Mouse (Mus musculus): ENCODE results near the gene Calm2. TPM values are rescaled to one million over a fixed set of nuclear protein-coding genes. Genes with fewer than 3 reads are reported as not detected.

Gene Calm2
- polyA plus RNA-seq, 1 experiment from 2014 or later = 1,089 TPM

DNA sequence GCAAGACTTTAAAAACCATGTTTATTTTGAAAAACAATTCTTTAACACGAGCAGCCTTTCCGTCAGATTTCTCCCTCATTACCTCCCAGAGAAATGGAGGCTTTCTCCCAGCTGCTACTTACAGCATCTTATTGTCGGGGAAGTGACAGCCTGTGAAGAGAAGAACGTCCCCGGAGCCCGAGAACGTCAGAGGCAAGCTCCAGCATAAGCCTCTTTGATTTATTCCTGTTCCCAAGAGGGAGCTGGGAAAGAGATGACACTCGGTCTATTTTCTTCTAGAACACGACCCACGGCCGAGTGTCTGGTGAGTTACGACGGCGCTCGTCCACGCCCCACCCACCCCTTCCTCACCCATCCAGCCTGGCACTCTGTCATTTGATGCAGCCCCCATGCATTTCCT, 30.9 kb upstream of the Calm2 start:
- H3K4me2 ChIP-seq (ENCODE audit: low read depth, severe bottlenecking) = no peak overlapping the region
- 63% methylated on average over 16 of the region's 16 CpGs for WGBS
- no peaks in the 10 kb centered on the region for H3K9me3 ChIP-seq (ENCODE audit: control insufficient read depth, low read length)
- H3K27me3 ChIP-seq (ENCODE audit: control insufficient read depth, insufficient read depth, low read length) = peaks cover 10% of the 10 kb centered on the region
- H3K4me1 ChIP-seq (ENCODE audit: control insufficient read depth, insufficient read depth, low read length) = peaks cover 5% of the 10 kb centered on the region
- H3K36me3 ChIP-seq (ENCODE audit: control insufficient read depth, insufficient read depth, low read length) = no peaks in the 10 kb centered on the region
- H3K9ac ChIP-seq (ENCODE audit: low read length) = no peak overlapping the region
- no peak for DNase-seq (ENCODE audit: low spot score)
- ATAC-seq (ENCODE audit: insufficient number of reproducible peaks, low FRiP score, low TSS enrichment, low read depth) = no peak
- H3K27ac ChIP-seq (replicated peaks; ENCODE audit: low read depth, low read length) = no peak overlapping the region
- H3K4me3 ChIP-seq (ENCODE audit: low read depth, low read length) = no peak overlapping the region

- peaks cover 10% of the 10 kb centered on the region for H3K27me3 ChIP-seq (ENCODE audit: control insufficient read depth, insufficient read depth, low read length)
- WGBS = 65% methylated on average over 8 of the region's 8 CpGs
- no peak overlapping the region for H3K4me3 ChIP-seq (ENCODE audit: low read depth, low read length)
- no peak overlapping the region for H3K4me2 ChIP-seq (ENCODE audit: low read depth, severe bottlenecking)
- ATAC-seq (ENCODE audit: insufficient number of reproducible peaks, low FRiP score, low TSS enrichment, low read depth) = no peak
- no peak overlapping the region for H3K27ac ChIP-seq (replicated peaks; ENCODE audit: low read depth, low read length)
- no peaks in the 10 kb centered on the region for H3K36me3 ChIP-seq (ENCODE audit: control insufficient read depth, insufficient read depth, low read length)
- peaks cover 5% of the 10 kb centered on the region for H3K4me1 ChIP-seq (ENCODE audit: control insufficient read depth, insufficient read depth, low read length)
- DNase-seq (ENCODE audit: low spot score) = no peak
- H3K9ac ChIP-seq (ENCODE audit: low read length) = no peak overlapping the region
- no peaks in the 10 kb centered on the region for H3K9me3 ChIP-seq (ENCODE audit: control insufficient read depth, low read length)
Observed at GRCm38 (mm10) chr17:87475356-87475755, 28.6 kb upstream of the Calm2 start.

- no peak for DNase-seq (ENCODE audit: low spot score)
- no peak overlapping the region for H3K27ac ChIP-seq (replicated peaks; ENCODE audit: low read depth, low read length)
- WGBS = under 1% methylated on average over 7 of the region's 7 CpGs
Observed at GRCm38 (mm10) chr17:87474501-87474795, 27.7 kb upstream of the Calm2 start.

GRCm38 (mm10) chr17:87473736-87474500, 27.2 kb upstream of the Calm2 start:
- H3K27me3 ChIP-seq (ENCODE audit: control insufficient read depth, insufficient read depth, low read length) = peaks cover 10% of the 10 kb centered on the region
- no peak overlapping the region for H3K27ac ChIP-seq (replicated peaks; ENCODE audit: low read depth, low read length)
- peaks cover 5% of the 10 kb centered on the region for H3K4me1 ChIP-seq (ENCODE audit: control insufficient read depth, insufficient read depth, low read length)
- H3K36me3 ChIP-seq (ENCODE audit: control insufficient read depth, insufficient read depth, low read length) = no peaks in the 10 kb centered on the region
- peak overlapping the region; percentile 24 for H3K4me3 ChIP-seq (ENCODE audit: low read depth, low read length)
- 0 out of 2 replicates have a peak overlapping the region, but pooled peaks have one; percentile 18 for H3K9ac ChIP-seq (ENCODE audit: low read length)
- ATAC-seq (ENCODE audit: insufficient number of reproducible peaks, low FRiP score, low TSS enrichment, low read depth) = peak; percentile 65
- H3K4me2 ChIP-seq (ENCODE audit: low read depth, severe bottlenecking) = peak overlapping the region; percentile 74
- WGBS = under 1% methylated on average over 23 of the region's 23 CpGs
- peak; percentile 59 for DNase-seq (ENCODE audit: low spot score)
- H3K9me3 ChIP-seq (ENCODE audit: control insufficient read depth, low read length) = no peaks in the 10 kb centered on the region

More at GRCm38 (mm10) chr17:87474501-87474795, 27.7 kb upstream of the Calm2 start:
- Histone ChIP-seq H3K4me3 (ENCODE audit: low read depth, low read length) (peak overlapping the region; percentile 24), H3K9me3 (ENCODE audit: control insufficient read depth, low read length) (no peaks in the 10 kb centered on the region), H3K36me3 (ENCODE audit: control insufficient read depth, insufficient read depth, low read length) (no peaks in the 10 kb centered on the region), H3K27me3 (ENCODE audit: control insufficient read depth, insufficient read depth, low read length) (peaks cover 10% of the 10 kb centered on the region), H3K9ac (ENCODE audit: low read length) (0 out of 2 replicates have a peak overlapping the region, but pooled peaks have one; percentile 18), H3K4me2 (ENCODE audit: low read depth, severe bottlenecking) (peak overlapping the region; percentile 74), H3K4me1 (ENCODE audit: control insufficient read depth, insufficient read depth, low read length) (peaks cover 5% of the 10 kb centered on the region)
- peak; percentile 44 for ATAC-seq (ENCODE audit: insufficient number of reproducible peaks, low FRiP score, low TSS enrichment, low read depth)

DNA sequence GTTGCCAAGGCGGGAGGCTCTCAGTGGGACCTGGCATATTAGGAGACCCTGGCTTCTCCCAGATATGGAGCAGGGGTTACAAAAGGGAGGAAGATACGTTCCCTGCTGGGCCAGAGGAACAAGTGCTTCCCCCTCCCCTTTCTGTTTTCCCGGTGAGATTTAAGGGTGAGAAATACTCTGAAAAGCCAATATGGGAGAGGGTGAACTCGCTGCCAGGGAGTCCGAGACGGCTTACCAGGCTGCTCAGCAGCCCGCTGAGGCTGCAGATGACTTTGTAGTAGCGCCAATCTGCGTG, 26.7 kb upstream of the Calm2 start:
- 5% methylated on average over 9 of the region's 9 CpGs for WGBS
- no peak overlapping the region for H3K27ac ChIP-seq (replicated peaks; ENCODE audit: low read depth, low read length)
- ATAC-seq (ENCODE audit: insufficient number of reproducible peaks, low FRiP score, low TSS enrichment, low read depth) = no peak

GRCm38 (mm10) chr17:87472879-87473278, 26.1 kb upstream of the Calm2 start:
- Histone ChIP-seq H3K9me3 (ENCODE audit: control insufficient read depth, low read length) (no peaks in the 10 kb centered on the region), H3K27me3 (ENCODE audit: control insufficient read depth, insufficient read depth, low read length) (peaks cover 10% of the 10 kb centered on the region), H3K4me3 (ENCODE audit: low read depth, low read length) (no peak overlapping the region), H3K4me1 (ENCODE audit: control insufficient read depth, insufficient read depth, low read length) (peaks cover 5% of the 10 kb centered on the region), H3K4me2 (ENCODE audit: low read depth, severe bottlenecking) (no peak overlapping the region), H3K9ac (ENCODE audit: low read length) (no peak overlapping the region), H3K27ac (replicated peaks; ENCODE audit: low read depth, low read length) (no peak overlapping the region), H3K36me3 (ENCODE audit: control insufficient read depth, insufficient read depth, low read length) (no peaks in the 10 kb centered on the region)
- ATAC-seq (ENCODE audit: insufficient number of reproducible peaks, low FRiP score, low TSS enrichment, low read depth) (no peak), DNase-seq (ENCODE audit: low spot score) (no peak)
- WGBS = 54% methylated on average over 10 of the region's 10 CpGs

More for the DNA sequence above, 26.7 kb upstream of the Calm2 start:
- Histone ChIP-seq H3K9me3 (ENCODE audit: control insufficient read depth, low read length) (no peaks in the 10 kb centered on the region), H3K27me3 (ENCODE audit: control insufficient read depth, insufficient read depth, low read length) (peaks cover 10% of the 10 kb centered on the region), H3K4me3 (ENCODE audit: low read depth, low read length) (peak overlapping the region; percentile 24), H3K36me3 (ENCODE audit: control insufficient read depth, insufficient read depth, low read length) (no peaks in the 10 kb centered on the region), H3K4me2 (ENCODE audit: low read depth, severe bottlenecking) (peak overlapping the region; percentile 74), H3K4me1 (ENCODE audit: control insufficient read depth, insufficient read depth, low read length) (peaks cover 5% of the 10 kb centered on the region), H3K9ac (ENCODE audit: low read length) (no peak overlapping the region)
- no peak for DNase-seq (ENCODE audit: low spot score)

- peaks cover 10% of the 10 kb centered on the region for H3K27me3 ChIP-seq (ENCODE audit: control insufficient read depth, insufficient read depth, low read length)
- DNase-seq (ENCODE audit: low spot score) (no peak), ATAC-seq (ENCODE audit: insufficient number of reproducible peaks, low FRiP score, low TSS enrichment, low read depth) (no peak)
- no peak overlapping the region for H3K9ac ChIP-seq (ENCODE audit: low read length)
- H3K27ac ChIP-seq (replicated peaks; ENCODE audit: low read depth, low read length) = no peak overlapping the region
- WGBS = 63% methylated on average over 6 of the region's 6 CpGs
- no peak overlapping the region for H3K4me2 ChIP-seq (ENCODE audit: low read depth, severe bottlenecking)
- H3K36me3 ChIP-seq (ENCODE audit: control insufficient read depth, insufficient read depth, low read length) = no peaks in the 10 kb centered on the region
- peaks cover 5% of the 10 kb centered on the region for H3K4me1 ChIP-seq (ENCODE audit: control insufficient read depth, insufficient read depth, low read length)
- no peaks in the 10 kb centered on the region for H3K9me3 ChIP-seq (ENCODE audit: control insufficient read depth, low read length)
- H3K4me3 ChIP-seq (ENCODE audit: low read depth, low read length) = no peak overlapping the region
Observed at GRCm38 (mm10) chr17:87471661-87472060, 24.9 kb upstream of the Calm2 start.

GRCm38 (mm10) chr17:87470797-87471196, 24.1 kb upstream of the Calm2 start:
- H3K27me3 ChIP-seq (ENCODE audit: control insufficient read depth, insufficient read depth, low read length) = peaks cover 10% of the 10 kb centered on the region
- no peak overlapping the region for H3K4me3 ChIP-seq (ENCODE audit: low read depth, low read length)
- ATAC-seq (ENCODE audit: insufficient number of reproducible peaks, low FRiP score, low TSS enrichment, low read depth) = no peak
- no peak for DNase-seq (ENCODE audit: low spot score)
- 60% methylated on average over 8 of the region's 8 CpGs for WGBS
- H3K9me3 ChIP-seq (ENCODE audit: control insufficient read depth, low read length) = no peaks in the 10 kb centered on the region
- H3K9ac ChIP-seq (ENCODE audit: low read length) = no peak overlapping the region
- H3K36me3 ChIP-seq (ENCODE audit: control insufficient read depth, insufficient read depth, low read length) = no peaks in the 10 kb centered on the region
- no peak overlapping the region for H3K4me2 ChIP-seq (ENCODE audit: low read depth, severe bottlenecking)
- H3K27ac ChIP-seq (replicated peaks; ENCODE audit: low read depth, low read length) = no peak overlapping the region
- peaks cover 5% of the 10 kb centered on the region for H3K4me1 ChIP-seq (ENCODE audit: control insufficient read depth, insufficient read depth, low read length)

GRCm38 (mm10) chr17:87470282-87470681, 23.5 kb upstream of the Calm2 start:
- WGBS = 66% methylated on average over 8 of the region's 8 CpGs
- H3K27ac ChIP-seq (replicated peaks; ENCODE audit: low read depth, low read length) = no peak overlapping the region

More at GRCm38 (mm10) chr17:87470282-87470681, 23.5 kb upstream of the Calm2 start:
- DNase-seq (ENCODE audit: low spot score) (no peak), ATAC-seq (ENCODE audit: insufficient number of reproducible peaks, low FRiP score, low TSS enrichment, low read depth) (no peak)
- no peaks in the 10 kb centered on the region for H3K9me3 ChIP-seq (ENCODE audit: control insufficient read depth, low read length)
- peaks cover 5% of the 10 kb centered on the region for H3K4me1 ChIP-seq (ENCODE audit: control insufficient read depth, insufficient read depth, low read length)
- no peak overlapping the region for H3K9ac ChIP-seq (ENCODE audit: low read length)
- H3K4me3 ChIP-seq (ENCODE audit: low read depth, low read length) = no peak overlapping the region
- peaks cover 10% of the 10 kb centered on the region for H3K27me3 ChIP-seq (ENCODE audit: control insufficient read depth, insufficient read depth, low read length)
- no peaks in the 10 kb centered on the region for H3K36me3 ChIP-seq (ENCODE audit: control insufficient read depth, insufficient read depth, low read length)
- H3K4me2 ChIP-seq (ENCODE audit: low read depth, severe bottlenecking) = no peak overlapping the region

Data from limb, embryonic 11.5 days (tissue).